Mouse (Mus musculus) retina, adult 2 months (tissue): ENCODE measurements around the gene Neurl2.
"Not testable (repeated sequence)": the region's sequence is repeated elsewhere in the genome, so short reads cannot be mapped to it uniquely, and the experiment has no call there.

Experiments used
- DNase-seq: peaks from one replicate; pipeline ENCODE4 v3.0.0-alpha.2; 2012; ENCODE audit warnings: low read depth, low spot score

The Neurl2 gene

DNA sequence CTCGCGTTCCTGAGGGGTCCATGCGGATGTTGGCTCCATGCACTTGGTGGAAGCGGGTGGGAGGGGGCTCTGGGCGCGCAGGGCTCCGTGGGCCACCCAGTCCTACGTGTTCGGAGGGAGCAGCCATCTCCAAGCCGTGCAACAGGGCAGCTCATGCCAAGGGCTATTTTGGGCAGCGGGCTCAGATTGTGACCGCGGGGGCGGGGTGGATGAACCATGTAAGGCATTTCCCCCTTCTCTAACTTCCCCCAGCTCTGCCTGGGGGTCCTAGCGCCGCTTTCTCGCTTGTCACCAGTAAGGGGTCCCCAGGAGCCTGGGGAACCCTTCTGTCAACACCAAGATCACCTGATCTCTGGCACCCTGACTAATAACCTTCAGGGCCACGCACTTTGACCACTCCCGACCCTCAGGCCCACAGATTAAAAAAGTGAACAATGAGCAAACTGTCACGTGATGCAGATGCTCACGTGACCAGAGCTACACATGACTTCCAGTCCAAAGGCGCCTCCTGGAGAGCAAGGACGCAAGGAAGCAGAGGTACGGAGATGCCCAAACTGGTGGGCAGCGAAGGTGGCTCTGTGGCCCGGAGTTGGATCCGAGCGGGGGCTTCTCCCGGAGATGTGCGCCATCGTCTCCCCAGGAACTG lies at the start of gene Neurl2:
Gene Neurl2, minus strand, starts transcription at position 143 of the 646 bp plus-strand sequence.
- peak; percentile 92 for DNase-seq

DNA sequence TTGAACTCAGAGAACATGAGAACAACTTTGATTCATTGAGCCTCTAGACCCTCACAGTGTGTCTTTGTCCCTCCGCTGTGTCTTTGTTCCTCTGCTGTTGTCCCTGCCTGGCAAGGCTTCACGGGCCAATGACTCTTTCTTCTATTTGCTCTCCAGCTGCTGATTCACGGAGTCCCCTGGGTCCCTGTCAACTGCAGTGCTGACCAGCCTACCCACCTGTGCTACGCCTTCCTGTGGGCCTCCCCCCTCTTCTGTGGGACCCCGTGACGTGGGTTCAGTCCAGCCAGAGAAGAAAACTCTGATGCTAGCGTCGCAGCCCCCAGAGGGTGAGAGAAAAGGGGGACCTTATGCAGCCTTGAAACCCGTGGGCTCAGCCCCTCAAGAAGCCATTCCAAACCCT lies 49.4 kb upstream of the Neurl2 start:
- no peak for DNase-seq

GRCm38 (mm10) chr2:164879568-164880277 lies 46.5 kb upstream of the Neurl2 start:
- peak; percentile 95 for DNase-seq

DNA sequence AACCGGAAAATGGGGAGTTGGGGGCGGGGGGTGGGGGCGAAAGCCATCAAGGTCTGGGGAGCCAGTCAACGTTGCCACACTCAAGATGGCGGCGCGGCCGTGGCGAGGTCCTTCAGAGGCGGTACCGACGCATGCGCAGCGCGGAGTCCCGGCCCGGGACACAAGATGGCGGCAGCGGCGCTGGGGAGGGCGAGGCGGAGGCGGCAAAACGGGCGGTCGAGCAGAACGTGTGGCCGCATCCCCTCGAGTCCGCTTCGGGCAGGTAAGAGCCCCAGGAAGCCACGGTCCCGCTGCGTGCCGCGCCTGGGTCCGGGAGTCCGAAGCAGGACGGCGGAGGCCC lies 45.9 kb upstream of the Neurl2 start, which contains the start of gene Pcif1:
Gene Pcif1, plus strand, starts transcription at position 77 of the 340 bp plus-strand sequence.
- peak; percentile 82 for DNase-seq

- DNase-seq = peak; percentile 64
Measured at GRCm38 (mm10) chr2:164878509-164879227, 45.4 kb upstream of the Neurl2 start.

DNA sequence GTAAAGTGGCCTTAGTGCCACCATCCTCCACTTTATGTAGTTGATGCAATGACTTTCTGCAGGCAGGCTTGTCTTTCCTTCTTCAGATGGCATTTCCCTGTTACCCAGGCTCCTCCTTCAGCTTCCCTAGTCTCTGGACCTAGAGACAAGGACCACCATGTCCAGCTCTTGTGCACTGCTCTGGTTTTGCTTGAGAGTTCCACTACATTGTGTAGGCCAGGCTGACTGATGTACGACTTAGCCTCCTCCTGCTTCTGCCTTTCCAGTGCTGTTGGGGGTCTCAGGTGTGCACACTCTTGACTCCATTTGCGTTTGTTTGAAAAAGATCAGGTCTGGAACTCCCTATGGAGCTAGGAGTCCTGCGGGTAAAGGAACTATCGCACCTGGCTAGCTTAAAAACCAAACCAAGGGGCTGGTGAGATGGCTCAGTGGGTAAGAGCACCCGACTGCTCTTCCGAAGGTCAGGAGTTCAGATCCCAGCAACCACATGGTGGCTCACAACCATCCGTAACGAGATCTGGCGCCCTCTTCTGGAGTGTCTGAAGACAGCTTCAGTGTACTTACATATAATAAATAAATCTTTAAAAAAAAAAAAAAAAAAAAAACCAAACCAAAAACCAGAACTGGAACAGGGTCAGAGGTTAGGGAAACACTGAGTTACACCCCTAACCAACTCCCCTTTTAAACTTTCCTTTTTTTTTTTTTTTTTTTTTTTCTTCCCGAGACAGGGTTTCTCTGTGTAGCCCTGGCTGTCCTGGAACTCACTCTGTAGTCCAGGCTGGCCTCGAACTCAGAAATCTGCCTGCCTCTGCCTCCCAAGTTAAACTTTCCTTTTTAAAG lies 44.3 kb upstream of the Neurl2 start:
- not testable (repeated sequence) for DNase-seq

DNA sequence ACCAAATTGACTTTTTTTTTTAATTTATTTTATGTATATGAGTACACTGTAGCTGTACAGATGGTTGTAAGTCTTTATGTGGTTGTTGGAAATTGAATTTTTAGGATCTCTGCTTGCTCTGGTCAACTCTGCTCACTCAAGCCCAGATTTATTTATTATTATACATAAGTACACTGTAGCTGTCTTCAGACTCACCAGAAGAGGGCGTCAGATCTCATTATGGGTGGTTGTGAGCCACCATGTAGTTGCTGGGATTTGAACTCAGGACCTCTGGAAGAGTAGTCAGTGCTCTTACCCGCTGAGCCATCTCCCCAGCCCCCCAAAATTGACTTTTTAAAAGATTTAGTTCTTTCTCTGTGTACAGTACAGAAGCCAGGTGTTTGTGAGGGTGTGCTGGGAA lies 42.4 kb upstream of the Neurl2 start:
- DNase-seq = not testable (repeated sequence)

DNA sequence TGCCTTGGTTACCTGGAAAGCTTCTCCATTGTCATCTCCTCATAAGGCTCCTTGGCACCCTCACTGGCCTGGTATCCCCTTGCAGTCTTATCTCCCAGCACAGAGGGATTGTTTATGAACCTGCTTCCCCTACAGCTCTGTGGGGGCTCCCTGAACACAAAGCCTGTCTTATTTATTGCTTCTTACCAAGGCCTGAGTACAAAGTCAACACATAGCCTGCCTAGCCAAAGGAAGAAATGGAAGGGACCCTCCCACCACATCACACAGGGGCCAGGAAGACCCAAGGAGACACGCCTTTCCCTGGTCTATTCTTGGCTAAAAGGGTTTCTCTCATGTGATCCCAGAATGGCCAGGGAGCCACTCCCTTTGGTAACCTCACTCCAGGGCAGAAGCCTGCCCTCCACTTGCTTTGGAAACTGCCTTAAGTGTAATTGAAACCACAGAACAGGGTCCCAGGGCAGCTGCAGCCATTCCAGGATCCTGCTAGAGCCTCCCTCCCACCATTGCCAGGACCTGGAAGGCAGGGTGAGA lies 41.0 kb upstream of the Neurl2 start:
- no peak for DNase-seq

- DNase-seq = no peak
Measured at GRCm38 (mm10) chr2:164873621-164874020, 40.4 kb upstream of the Neurl2 start.

- no peak for DNase-seq
Measured at GRCm38 (mm10) chr2:164871602-164872303, 38.5 kb upstream of the Neurl2 start.

- DNase-seq = no peak
Measured at GRCm38 (mm10) chr2:164868491-164868890, 35.2 kb upstream of the Neurl2 start.

GRCm38 (mm10) chr2:164867566-164867965 lies 34.3 kb upstream of the Neurl2 start:
- no peak for DNase-seq

DNA sequence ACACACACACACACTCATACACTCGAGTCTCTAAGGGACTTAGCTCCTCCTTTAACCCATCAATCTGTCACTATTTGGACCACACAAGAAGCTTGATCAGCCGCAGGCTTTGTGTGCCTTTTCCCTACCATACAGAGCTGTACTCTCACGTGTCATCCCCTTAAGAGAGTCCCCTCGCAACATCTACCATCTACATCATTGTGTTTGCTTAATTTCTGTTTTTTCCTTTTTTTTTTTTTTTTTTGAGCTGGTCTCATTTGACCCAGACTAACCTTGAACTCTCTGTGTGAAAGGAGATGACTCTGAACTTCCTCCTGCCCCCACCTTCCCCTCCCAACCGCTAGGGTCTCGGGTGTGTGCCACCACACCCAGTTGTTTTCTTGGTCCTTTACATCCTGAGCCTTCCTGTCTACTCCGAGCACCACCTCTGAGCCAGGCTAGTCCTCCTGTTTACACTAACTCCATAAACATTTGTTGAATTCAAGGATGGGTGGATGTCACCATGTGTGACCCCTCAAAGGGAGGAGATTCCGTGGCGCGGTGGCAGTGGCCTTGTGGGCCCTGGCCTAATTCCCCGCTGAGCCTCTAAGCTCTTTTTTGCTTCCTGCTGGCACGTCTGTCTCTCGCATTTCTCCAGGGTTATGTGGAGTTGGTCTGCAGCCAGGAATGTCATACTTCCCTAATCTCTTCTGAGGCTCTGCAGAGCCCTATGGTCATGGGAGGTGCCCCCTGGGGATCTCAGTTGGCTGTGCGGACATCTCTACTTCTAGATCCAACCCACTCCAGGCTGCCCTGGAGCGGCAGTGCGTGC lies 33.7 kb upstream of the Neurl2 start:
- DNase-seq = peak; percentile 57

GRCm38 (mm10) chr2:164864593-164864992 lies 31.3 kb upstream of the Neurl2 start:
- DNase-seq = no peak

DNA sequence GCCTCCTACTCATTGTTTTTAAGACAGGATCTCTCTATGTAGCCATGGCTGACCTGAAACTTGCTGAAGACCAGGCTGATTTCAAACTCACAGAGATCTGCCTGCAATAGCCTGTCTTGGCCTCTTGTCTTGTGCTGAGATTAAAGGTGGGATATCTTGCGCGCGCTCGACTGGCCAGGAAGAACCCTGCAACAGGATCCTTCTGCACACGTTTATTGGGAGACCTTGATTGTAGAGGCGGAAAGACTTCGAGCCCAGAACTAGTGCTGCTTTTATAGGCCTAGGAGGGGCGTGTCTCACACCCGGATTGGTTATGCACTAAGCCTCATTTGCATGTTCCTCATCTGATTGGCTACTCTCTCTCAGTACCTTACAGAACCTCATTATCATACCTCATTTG lies 30.2 kb upstream of the Neurl2 start:
- not testable (repeated sequence) for DNase-seq

DNA sequence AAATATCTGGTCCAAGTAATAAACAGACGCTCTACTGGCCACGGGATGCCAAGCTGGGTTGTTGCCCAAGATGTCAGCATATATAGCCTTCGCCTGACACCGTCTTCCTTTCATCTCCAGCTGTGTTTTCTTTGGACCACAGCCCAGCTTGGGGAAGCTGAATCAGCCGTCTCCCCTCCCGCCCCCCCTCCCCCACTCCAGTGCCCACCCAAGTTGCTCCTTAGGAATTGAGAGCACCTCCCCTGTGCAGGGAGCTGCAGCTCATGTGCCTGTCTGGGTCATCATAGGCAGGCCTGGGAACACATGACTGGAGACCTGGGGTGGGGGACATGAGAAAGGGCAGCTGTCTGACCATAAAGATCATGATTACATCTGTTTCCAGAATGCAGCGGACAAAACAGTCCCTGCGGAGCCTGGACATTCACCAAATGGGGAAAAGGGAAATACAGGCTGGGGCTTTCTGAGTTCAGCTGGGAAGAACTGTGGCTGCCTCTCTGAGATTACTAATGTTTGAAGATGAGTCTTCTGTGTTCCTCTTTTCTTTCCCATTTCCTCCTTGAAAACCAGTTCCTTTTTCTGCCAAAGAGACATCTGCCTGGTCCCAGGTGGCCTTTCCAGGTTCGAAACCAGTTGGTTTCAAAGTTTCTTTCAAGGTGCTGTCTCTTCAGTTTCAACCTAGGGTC lies 29.1 kb upstream of the Neurl2 start:
- DNase-seq = no peak

- DNase-seq = no peak
Measured at GRCm38 (mm10) chr2:164861094-164861493, 27.8 kb upstream of the Neurl2 start.

GRCm38 (mm10) chr2:164859640-164860432 lies 26.6 kb upstream of the Neurl2 start:
- DNase-seq = no peak

- DNase-seq = no peak
Measured at GRCm38 (mm10) chr2:164859155-164859554, 25.9 kb upstream of the Neurl2 start.
